Mouse (Mus musculus) ES-E14 (cell line): Measurements from ENCODE around the gene Lamc2. TPM values are rescaled to one million over a fixed set of nuclear protein-coding genes. Genes with fewer than 3 reads are reported as not detected.
A peak's percentile ranks its signal among the peaks of the same experiment; 100 is the strongest.

Source experiments
- DNase-seq: peaks from one replicate; pipeline ENCODE4 v3.0.0-alpha.2; 2013; ENCODE audit warnings: low read depth, low spot score
- H3K27ac ChIP-seq: 2 replicates; pipeline ENCODE4 v1.5.1; 2012; ENCODE audit warnings: low read depth, mild to moderate bottlenecking, low read length, moderate library complexity, mixed read lengths; ENCODE audit not compliant: poor library complexity, insufficient read depth, severe bottlenecking
- H3K36me3 ChIP-seq: 2 replicates; pipeline ENCODE4 v1.6.1; 2012; ENCODE audit warnings: mild to moderate bottlenecking, low read length, moderate library complexity, mixed read lengths; ENCODE audit not compliant: control insufficient read depth, poor library complexity, insufficient read depth, severe bottlenecking
- H3K4me1 ChIP-seq, 2 experiments: fragments of 150-350 bp in 1 of 2; sonication (generic) in 1 of 2; 2 replicates each; pipeline ENCODE4 v1.6.1; 2012; ENCODE audit warnings: low read length in 2 of 2, mild to moderate bottlenecking in 1 of 2, mixed read lengths in 1 of 2; ENCODE audit not compliant: control insufficient read depth in 2 of 2, insufficient read depth in 2 of 2, poor library complexity in 1 of 2
- H3K4me3 ChIP-seq, 2 experiments: fragments of 150-350 bp in 1 of 2; sonication (generic) in 1 of 2; 2 replicates each; pipeline ENCODE4 v1.5.1; 2012; ENCODE audit warnings: low read length in 2 of 2, low read depth in 1 of 2, mild to moderate bottlenecking in 1 of 2, mixed read lengths in 1 of 2; ENCODE audit not compliant: insufficient read depth in 1 of 2, poor library complexity in 1 of 2, severe bottlenecking in 1 of 2
- H3K9ac ChIP-seq: 2 replicates; pipeline ENCODE4 v1.6.1; 2012; ENCODE audit warnings: low read depth, mild to moderate bottlenecking, low read length, mixed read lengths; ENCODE audit not compliant: poor library complexity, insufficient read depth, severe bottlenecking
- H3K9me3 ChIP-seq: fragments of 150-350 bp; sonication (generic); 2 replicates; pipeline ENCODE4 v1.6.1; 2012; ENCODE audit warnings: low read depth, mild to moderate bottlenecking, low read length; ENCODE audit not compliant: control insufficient read depth, insufficient read depth
- CHD2 ChIP-seq: IDR thresholded peaks from 2 replicates; pipeline ENCODE4 v1.6.1; 2014; ENCODE audit warnings: mild to moderate bottlenecking, low read depth, low read length, inconsistent platforms
- HCFC1 ChIP-seq: IDR thresholded peaks from 2 replicates; pipeline ENCODE4 v1.6.1; 2012; ENCODE audit warnings: low read length, inconsistent platforms, borderline replicate concordance; ENCODE audit not compliant: insufficient read depth
- MAFK ChIP-seq: IDR thresholded peaks from 2 replicates; pipeline ENCODE4 v1.6.1; 2014; ENCODE audit warnings: mild to moderate bottlenecking, low read depth, low read length, inconsistent platforms; ENCODE audit not compliant: insufficient read depth
- ZC3H11A ChIP-seq: IDR thresholded peaks from 2 replicates; pipeline ENCODE4 v1.6.1; 2012; ENCODE audit warnings: low read depth, mild to moderate bottlenecking, inconsistent platforms, low read length, borderline replicate concordance
- ZNF384 ChIP-seq: IDR thresholded peaks from 2 replicates; pipeline ENCODE4 v1.6.1; 2012; ENCODE audit warnings: low read depth, low read length, inconsistent platforms
- in situ Hi-C, 2 experiments: fragments of 600-800 bp; cut with MboI; formaldehyde crosslinking; loops; one replicate each; pipeline ENCODE4 v1.15.1; 2025; ENCODE audit warnings: low sequenced_read_pairs in 2 of 2, inconsistent platforms in 1 of 2; ENCODE audit not compliant: unreplicated experiment in 2 of 2
- total RNA-seq: library from RNA; depleted of rRNA; stranded (reverse); fragments of 300-350 nt; gene quantifications from 2 replicates; pipeline ENCODE4 v1.2.3, GENCODE M21; 2012

Gene Lamc2
- total RNA-seq, 1 experiment, result 24.3 TPM

GRCm38 (mm10) chr1:153153619-153154137 is 32.6 kb downstream of the Lamc2 start:
- Histone ChIP-seq H3K4me1 (no peaks in the 10 kb centered on the region), H3K4me3 (peak overlapping the region in 1 of 2 experiments; percentile 56; a peak in 2 of 4 replicates), H3K36me3 (no peaks in the 10 kb centered on the region), H3K27ac (no peak overlapping the region), H3K9ac (no peak overlapping the region), H3K9me3 (no peaks in the 10 kb centered on the region)
- no peak for TF ChIP-seq ZC3H11A
- TF ChIP-seq HCFC1, result no peak
- no peak for TF ChIP-seq MAFK
- no peak for TF ChIP-seq ZNF384
- no peak for TF ChIP-seq CHD2
- DNase-seq, result no peak
- in situ Hi-C loops, result no loop called here

- DNase-seq, result no peak
- in situ Hi-C loops, result no loop called here
- Histone ChIP-seq H3K27ac (no peak overlapping the region), H3K9ac (no peak overlapping the region), H3K36me3 (no peaks in the 10 kb centered on the region), H3K9me3 (no peaks in the 10 kb centered on the region), H3K4me1 (no peaks in the 10 kb centered on the region), H3K4me3 (no peak overlapping the region)
- TF ChIP-seq ZC3H11A (no peak), HCFC1 (no peak), ZNF384 (no peak), MAFK (no peak)
Measured at GRCm38 (mm10) chr1:153152594-153152993, 33.7 kb downstream of the Lamc2 start.

- H3K9ac ChIP-seq, result no peak overlapping the region
- no peak overlapping the region for H3K27ac ChIP-seq
- peaks cover 2 to 5% of the 10 kb centered on the region in 2 experiments; a peak in 1 of 4 replicates for H3K4me1 ChIP-seq
- DNase-seq, result no peak
- H3K4me3 ChIP-seq, result no peak overlapping the region
- in situ Hi-C loops, result no loop called here
- H3K36me3 ChIP-seq, result no peaks in the 10 kb centered on the region
- no peaks in the 10 kb centered on the region for H3K9me3 ChIP-seq
- TF ChIP-seq MAFK (no peak), ZNF384 (no peak), CHD2 (no peak), ZC3H11A (no peak), HCFC1 (no peak)
Measured at GRCm38 (mm10) chr1:153145791-153146190, 40.5 kb downstream of the Lamc2 start.

- in situ Hi-C loops, result no loop called here
- no peak overlapping the region; a peak in 1 of 4 replicates for H3K4me3 ChIP-seq
- no peak for DNase-seq
- H3K36me3 ChIP-seq, result no peaks in the 10 kb centered on the region
- H3K27ac ChIP-seq, result no peak overlapping the region
- peaks cover 2 to 5% of the 10 kb centered on the region in 2 experiments; a peak in 1 of 4 replicates for H3K4me1 ChIP-seq
- H3K9ac ChIP-seq, result no peak overlapping the region
- TF ChIP-seq ZNF384, result no peak
- TF ChIP-seq CHD2, result no peak
- TF ChIP-seq HCFC1, result no peak
- TF ChIP-seq ZC3H11A, result no peak
- no peak for TF ChIP-seq MAFK
- H3K9me3 ChIP-seq, result no peaks in the 10 kb centered on the region
Measured at GRCm38 (mm10) chr1:153144021-153144420, 42.2 kb downstream of the Lamc2 start.
